In the genomic region with DNA sequence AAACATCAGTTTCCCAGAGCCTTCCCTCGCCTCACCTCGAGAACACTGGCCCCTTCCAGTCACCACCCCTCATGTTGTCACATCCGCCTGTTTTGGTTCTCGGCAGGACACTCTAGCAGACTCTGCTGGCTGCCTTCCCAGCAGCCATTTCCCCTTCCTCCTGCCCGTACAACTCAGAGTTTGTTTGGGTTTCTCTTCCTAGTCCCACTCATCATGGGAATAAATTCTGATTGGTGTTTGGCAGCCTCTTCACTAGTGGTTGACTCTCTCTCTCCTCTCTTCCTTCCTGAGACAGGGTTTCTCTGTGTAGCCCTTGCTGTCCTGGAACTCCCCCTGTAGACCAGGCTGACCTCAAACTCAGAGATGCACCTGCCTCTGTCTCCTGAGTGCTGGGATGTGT, we compare ENCODE assay signal across 10 mouse cellular contexts. TPM values are rescaled to one million over a fixed set of nuclear protein-coding genes. Genes with fewer than 3 reads are reported as not detected.
A peak's percentile ranks its signal among the peaks of the same experiment; 100 is the strongest.
DNase-seq lines count a peak whose midpoint lies in the region; ATAC-seq and TF ChIP-seq lines count a peak whose summit lies in the region.
"Had no signal": no experiment of that assay in that cellular context is flagged by ENCODE, and none has a peak within 500 bp of the region (broad histone marks: within the 10 kb centered on the region; RNA-seq: fewer than 3 reads in every experiment).

No protein-coding gene starts in this region.

- H3K9me3 ChIP-seq in intestine, postnatal 0 days (ENCODE audit: control insufficient read depth) = no peaks in the 10 kb centered on the region
- no peaks in the 10 kb centered on the region for H3K9me3 ChIP-seq in liver, embryonic 16.5 days (replicated peaks; ENCODE audit: control insufficient read depth, low read length)

- H3K36me3 ChIP-seq in intestine, postnatal 0 days (ENCODE audit: control insufficient read depth, insufficient read depth) = no peaks in the 10 kb centered on the region
- H3K36me3 ChIP-seq in liver, embryonic 16.5 days (ENCODE audit: control insufficient read depth, insufficient read depth) = no peaks in the 10 kb centered on the region

- peak; percentile 57 for TF ChIP-seq CTCF in intestine, postnatal 0 days (IDR thresholded peaks at IDR 0.05; ENCODE audit: low read depth)

- 0 out of 2 replicates have a peak, but pooled peaks have one; percentile 38 for ATAC-seq in intestine, postnatal 0 days
- ATAC-seq in liver, embryonic 16.5 days (ENCODE audit: low read depth) = peak; percentile 64
- ATAC-seq in erythroid progenitor cell, adult 5-6 weeks (replicated peaks; ENCODE audit: low FRiP score, poor library complexity, severe bottlenecking) = no peak

- no peak overlapping the region for H3K9ac ChIP-seq in intestine, postnatal 0 days (ENCODE audit: low read depth, low read length)
- H3K9ac ChIP-seq in liver, embryonic 16.5 days (ENCODE audit: low read depth, low read length) = peak overlapping the region; percentile 4; the same call in 1 of the 2 replicates

- H3K27me3 ChIP-seq in intestine, postnatal 0 days (replicated peaks; ENCODE audit: control insufficient read depth, insufficient read depth, low read length) = no peaks in the 10 kb centered on the region
- H3K27me3 ChIP-seq in liver, embryonic 16.5 days (ENCODE audit: control insufficient read depth, insufficient read depth, low read depth, low read length) = no peaks in the 10 kb centered on the region
- H3K27me3 ChIP-seq: CH12.LX had no signal

- no peak overlapping the region; the same call in 1 of the 2 replicates for H3K27ac ChIP-seq in intestine, postnatal 0 days (ENCODE audit: low read depth, low read length)
- H3K27ac ChIP-seq in liver, embryonic 16.5 days (ENCODE audit: low read length) = 0 out of 2 replicates have a peak overlapping the region, but pooled peaks have one; percentile 21

- no peak overlapping the region for H3K4me3 ChIP-seq in intestine, postnatal 0 days (ENCODE audit: low read depth, low read length)
- no peak overlapping the region for H3K4me3 ChIP-seq in liver, embryonic 16.5 days (ENCODE audit: low read depth, low read length)
- H3K4me3 ChIP-seq: erythroblast, embryonic 14.5 days had no signal

- peak; percentile 30 to 40 for DNase-seq in cerebellum, postnatal 10 days
- no peak for DNase-seq in cerebellum, adult 8-10 months
- DNase-seq in MEL-GATA-1-ER (ENCODE audit: extremely low read depth, low read depth) = peak; percentile 31
- DNase-seq in gastrocnemius, postnatal 14 days = peak; percentile 67
- DNase-seq in right cerebral cortex, postnatal 25 days = peak; percentile 28

- WGBS in intestine, postnatal 0 days = 18% methylated on average over 5 of the region's 5 CpGs
- 9% methylated on average over 5 of the region's 5 CpGs for WGBS in liver, embryonic 16.5 days (ENCODE audit: insufficient replicate concordance)

- H3K4me2 ChIP-seq in intestine, postnatal 0 days (replicated peaks; ENCODE audit: low read depth) = no peak overlapping the region; the same call in 1 of the 2 replicates
- no peak overlapping the region for H3K4me2 ChIP-seq in liver, embryonic 16.5 days (ENCODE audit: low read depth, low read length)

- intact Hi-C loops in gastrocnemius, postnatal 14 days (cut with DNase I; ENCODE audit: low total_unique reads) = no loop called here

- H3K4me1 ChIP-seq in intestine, postnatal 0 days (replicated peaks; ENCODE audit: control insufficient read depth, insufficient read depth, low read length) = no peaks in the 10 kb centered on the region
- H3K4me1 ChIP-seq in liver, embryonic 16.5 days (ENCODE audit: control insufficient read depth, low read depth, low read length) = peaks cover 3% of the 10 kb centered on the region

RNA-seq across cellular contexts. Expression of gene Ube2h, which starts 32.6 kb away (rescaled TPM):
- 10 to 100 TPM; 55.3 to 58.6 TPM for total RNA-seq in gastrocnemius, postnatal 14 days (2021)
- polyA plus RNA-seq in intestine, postnatal 0 days (2015; fragmentation: Nextera tagmentation; extraction: Ambion mirVana) = 18.6 and 21.1 TPM in 2 replicates
- polyA plus RNA-seq in liver, embryonic 16.5 days (2015; fragmentation: Nextera tagmentation; extraction: Ambion mirVana) = 36.1 and 37.7 TPM in 2 replicates
- total RNA-seq in erythroid progenitor cell, adult 5-6 weeks (2015; ENCODE audit: low replicate concordance) = 26.8 and 29.9 TPM in 2 replicates
- total RNA-seq in erythroid progenitor cell, adult 5-6 weeks (2017; ENCODE audit: low replicate concordance) = 36.9 and 47.2 TPM in 2 replicates

RNA-seq across cellular contexts. Expression of gene Zc3hc1, which starts 53.9 kb away (rescaled TPM):
- total RNA-seq in gastrocnemius, postnatal 14 days (2021) = 10 to 100 TPM; 12.3 to 15.7 TPM
- polyA plus RNA-seq in intestine, postnatal 0 days (2015; fragmentation: Nextera tagmentation; extraction: Ambion mirVana) = 14.9 and 15.1 TPM in 2 replicates
- polyA plus RNA-seq in liver, embryonic 16.5 days (2015; fragmentation: Nextera tagmentation; extraction: Ambion mirVana) = 20.9 and 22.5 TPM in 2 replicates
- total RNA-seq in erythroid progenitor cell, adult 5-6 weeks (2015; ENCODE audit: low replicate concordance) = 8.4 and 21.6 TPM in 2 replicates
- 9.1 and 13.9 TPM in 2 replicates for total RNA-seq in erythroid progenitor cell, adult 5-6 weeks (2017; ENCODE audit: low replicate concordance)
